Mouse (Mus musculus) stomach, postnatal 0 days (tissue): ENCODE measurements around the gene Spg7.

ENCODE experiments used
- CTCF ChIP-seq: IDR thresholded peaks from 2 replicates; pipeline ENCODE4 v1.5.1; 2016; ENCODE audit warnings: antibody characterized with exemption, low read depth, mild to moderate bottlenecking, moderate library complexity
- EP300 ChIP-seq: optimal IDR thresholded peaks from 2 replicates; pipeline ENCODE3; 2016; ENCODE audit warnings: antibody characterized with exemption

GRCm38 (mm10) chr8:123114644-123115043 lies 51.9 kb downstream of the Spg7 start:
- TF ChIP-seq CTCF = no peak
- TF ChIP-seq EP300 = no peak
